20 mouse cellular contexts compared by ENCODE assay signal in the genomic region with DNA sequence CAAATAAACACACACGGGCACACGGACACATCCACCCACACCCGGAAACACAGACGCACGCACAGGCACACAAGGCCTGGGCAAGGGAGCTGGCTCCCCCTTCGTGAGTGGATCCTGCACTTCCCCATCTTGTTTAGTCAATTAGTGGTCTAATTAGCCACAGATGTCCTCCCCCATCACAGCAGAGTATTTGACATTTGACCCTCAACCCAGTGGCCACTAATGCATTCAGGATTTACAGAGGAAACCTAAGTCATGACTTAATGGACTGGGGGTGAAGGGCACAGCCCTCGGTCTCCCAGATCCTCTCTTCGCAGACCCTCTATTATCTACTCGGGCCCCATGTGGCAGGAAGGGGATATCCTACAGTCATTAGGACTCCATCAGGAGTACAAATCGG. TPM values are rescaled to one million over a fixed set of nuclear protein-coding genes. Genes with fewer than 3 reads are reported as not detected.
DNase-seq lines count a peak whose midpoint lies in the region; ATAC-seq lines count a peak whose summit lies in the region.
"Had no signal": no experiment of that assay in that cellular context is flagged by ENCODE, and none has a peak within 500 bp of the region (broad histone marks: within the 10 kb centered on the region; RNA-seq: fewer than 3 reads in every experiment).

No protein-coding gene starts in this region.

- no peak overlapping the region for H3K4me2 ChIP-seq in heart, embryonic 11.5 days
- H3K4me2 ChIP-seq in embryonic facial prominence, embryonic 15.5 days (replicated peaks): no peak overlapping the region
- H3K4me2 ChIP-seq: forebrain, embryonic 15.5 days; heart, embryonic 12.5 days; hindbrain, embryonic 13.5 days; liver, embryonic 12.5 days had no signal

- DNase-seq in heart, embryonic 10.5 days (ENCODE audit: low spot score): no peak
- peak; percentile 25 for DNase-seq in retina, embryonic 14.5 days (ENCODE audit: low spot score)
- DNase-seq in kidney, postnatal 25 days: no peak
- DNase-seq in layer of hippocampus, postnatal 36 days: no peak
- DNase-seq: cerebellum, adult 8-10 months; gastrocnemius, postnatal 14 days; kidney, adult 11 months; thymus, postnatal 14 days had no signal

- H3K4me3 ChIP-seq in heart, embryonic 10.5 days: peak overlapping the region; percentile 3; the same call in 1 of the 2 replicates
- no peak overlapping the region for H3K4me3 ChIP-seq in heart, embryonic 11.5 days (ENCODE audit: low read depth, low read length)
- peak overlapping the region; percentile 74 for H3K4me3 ChIP-seq in megakaryocyte, embryonic 14.5 days (replicated peaks)
- H3K4me3 ChIP-seq in embryonic facial prominence, embryonic 15.5 days (replicated peaks): no peak overlapping the region
- H3K4me3 ChIP-seq: forebrain, embryonic 15.5 days; heart, embryonic 12.5 days; hindbrain, embryonic 13.5 days; liver, embryonic 12.5 days; myocyte had no signal

- 0 out of 2 replicates have a peak overlapping the region, but pooled peaks have one; percentile 16 for H3K27ac ChIP-seq in heart, embryonic 10.5 days
- H3K27ac ChIP-seq in heart, embryonic 11.5 days (ENCODE audit: low read depth, low read length): no peak overlapping the region
- H3K27ac ChIP-seq in embryonic facial prominence, embryonic 15.5 days (replicated peaks): peak overlapping the region; percentile 6; the same call in 1 of the 2 replicates
- H3K27ac ChIP-seq: forebrain, embryonic 15.5 days; hindbrain, embryonic 13.5 days; liver, embryonic 12.5 days had no signal

- peaks cover 40% of the 10 kb centered on the region for H3K36me3 ChIP-seq in heart, embryonic 10.5 days
- 0 out of 2 replicates have a peak, but pooled peaks cover 3% of the 10 kb centered on the region for H3K36me3 ChIP-seq in heart, embryonic 11.5 days (ENCODE audit: control insufficient read depth, insufficient read depth, low read length)
- H3K36me3 ChIP-seq in megakaryocyte, embryonic 14.5 days (replicated peaks; ENCODE audit: low read length): peaks cover 74% of the 10 kb centered on the region
- H3K36me3 ChIP-seq in embryonic facial prominence, embryonic 15.5 days: peaks cover 38% of the 10 kb centered on the region

- no peaks in the 10 kb centered on the region for H3K27me3 ChIP-seq in heart, embryonic 10.5 days (ENCODE audit: insufficient read depth, poor library complexity, severe bottlenecking)
- H3K27me3 ChIP-seq in heart, embryonic 11.5 days (ENCODE audit: control insufficient read depth, insufficient read depth, low read length): no peaks in the 10 kb centered on the region
- H3K27me3 ChIP-seq in megakaryocyte, embryonic 14.5 days (replicated peaks): no peaks in the 10 kb centered on the region
- no peaks in the 10 kb centered on the region for H3K27me3 ChIP-seq in embryonic facial prominence, embryonic 15.5 days
- H3K27me3 ChIP-seq: forebrain, embryonic 15.5 days; heart, embryonic 12.5 days; hindbrain, embryonic 13.5 days; liver, embryonic 12.5 days; Patski had no signal

- 44% methylated on average over 10 of the region's 10 CpGs for WGBS in heart, embryonic 10.5 days
- WGBS in heart, embryonic 11.5 days (ENCODE audit: insufficient replicate concordance): 43% methylated on average over 10 of the region's 10 CpGs
- WGBS in embryonic facial prominence, embryonic 15.5 days: 16% methylated on average over 10 of the region's 10 CpGs

- peaks cover 20% of the 10 kb centered on the region for H3K4me1 ChIP-seq in heart, embryonic 10.5 days
- H3K4me1 ChIP-seq in heart, embryonic 11.5 days (ENCODE audit: control insufficient read depth, insufficient read depth, low read length): peaks cover 8% of the 10 kb centered on the region
- H3K4me1 ChIP-seq in megakaryocyte, embryonic 14.5 days: peaks cover 91% of the 10 kb centered on the region
- peaks cover 23% of the 10 kb centered on the region for H3K4me1 ChIP-seq in embryonic facial prominence, embryonic 15.5 days

- ATAC-seq in heart, embryonic 11.5 days (replicated peaks; ENCODE audit: insufficient number of reproducible peaks, low FRiP score, low TSS enrichment): no peak
- no peak for ATAC-seq in megakaryocyte, adult 5-6 weeks (ENCODE audit: poor library complexity, severe bottlenecking)
- ATAC-seq in embryonic facial prominence, embryonic 15.5 days (ENCODE audit: insufficient number of reproducible peaks, low FRiP score, low TSS enrichment, low read depth): no peak
- ATAC-seq: forebrain, embryonic 15.5 days; liver, embryonic 12.5 days; Patski had no signal

- no peaks in the 10 kb centered on the region for H3K9me3 ChIP-seq in heart, embryonic 10.5 days
- H3K9me3 ChIP-seq in heart, embryonic 11.5 days (replicated peaks; ENCODE audit: control insufficient read depth, low read length): no peaks in the 10 kb centered on the region
- no peaks in the 10 kb centered on the region for H3K9me3 ChIP-seq in megakaryocyte, embryonic 14.5 days
- H3K9me3 ChIP-seq in embryonic facial prominence, embryonic 15.5 days (replicated peaks): no peaks in the 10 kb centered on the region
- H3K9me3 ChIP-seq: forebrain, embryonic 15.5 days; heart, embryonic 12.5 days; hindbrain, embryonic 13.5 days; liver, embryonic 12.5 days had no signal

- no peak overlapping the region for H3K9ac ChIP-seq in heart, embryonic 11.5 days (ENCODE audit: low read depth, low read length)
- H3K9ac ChIP-seq in embryonic facial prominence, embryonic 15.5 days: no peak overlapping the region
- H3K9ac ChIP-seq: forebrain, embryonic 15.5 days; heart, embryonic 12.5 days; hindbrain, embryonic 13.5 days; liver, embryonic 12.5 days had no signal

RNA-seq across cellular contexts. Expression of a gene that starts 10.8 kb away (rescaled TPM):
- 0.96 and 1.3 TPM in 2 replicates for polyA plus RNA-seq in heart, embryonic 10.5 days (2016; fragmentation: Nextera tagmentation; extraction: Ambion mirVana)
- 0.70 and 1.2 TPM in 2 replicates for polyA plus RNA-seq in heart, embryonic 11.5 days (2014; fragmentation: Nextera tagmentation; extraction: Ambion mirVana)
- polyA plus RNA-seq in megakaryocyte, embryonic 14.5 days (2012; ENCODE audit: insufficient read depth, low replicate concordance): 31.7 and 36.8 TPM in 2 replicates
- 14.9 and 17.3 TPM in 2 replicates for total RNA-seq in megakaryocyte, adult 5-6 weeks (2015)
- 19.6 and 25.7 TPM in 2 replicates for total RNA-seq in megakaryocyte, adult 5-6 weeks (2017)
- polyA plus RNA-seq in embryonic facial prominence, embryonic 15.5 days (2015; fragmentation: Nextera tagmentation; extraction: Ambion mirVana): 1.7 and 2.0 TPM in 2 replicates
- total RNA-seq in layer of hippocampus, postnatal 36 days (2021): 100 to 1,000 TPM; 109 to 112 TPM

RNA-seq across cellular contexts. Expression of a gene that starts 30.5 kb away (rescaled TPM):
- 517 and 557 TPM in 2 replicates for polyA plus RNA-seq in heart, embryonic 10.5 days (2016; fragmentation: Nextera tagmentation; extraction: Ambion mirVana)
- polyA plus RNA-seq in heart, embryonic 11.5 days (2014; fragmentation: Nextera tagmentation; extraction: Ambion mirVana): 416 and 447 TPM in 2 replicates
- polyA plus RNA-seq in megakaryocyte, embryonic 14.5 days (2012; ENCODE audit: insufficient read depth, low replicate concordance): 44.4 and 47.3 TPM in 2 replicates
- total RNA-seq in megakaryocyte, adult 5-6 weeks (2015): 81.0 and 111 TPM in 2 replicates
- total RNA-seq in megakaryocyte, adult 5-6 weeks (2017): 137 and 179 TPM in 2 replicates
- 440 and 475 TPM in 2 replicates for polyA plus RNA-seq in embryonic facial prominence, embryonic 15.5 days (2015; fragmentation: Nextera tagmentation; extraction: Ambion mirVana)
- 100 to 1,000 TPM; 125 to 129 TPM for total RNA-seq in layer of hippocampus, postnatal 36 days (2021)

RNA-seq across cellular contexts. Expression of a gene that starts 32.7 kb away (rescaled TPM):
- 11.6 and 17.0 TPM in 2 replicates for polyA plus RNA-seq in heart, embryonic 10.5 days (2016; fragmentation: Nextera tagmentation; extraction: Ambion mirVana)
- 9.2 and 9.9 TPM in 2 replicates for polyA plus RNA-seq in heart, embryonic 11.5 days (2014; fragmentation: Nextera tagmentation; extraction: Ambion mirVana)
- polyA plus RNA-seq in megakaryocyte, embryonic 14.5 days (2012; ENCODE audit: insufficient read depth, low replicate concordance): 2.6 and 14.6 TPM in 2 replicates
- total RNA-seq in megakaryocyte, adult 5-6 weeks (2015): 11.1 and 11.8 TPM in 2 replicates
- 21.0 and 22.4 TPM in 2 replicates for total RNA-seq in megakaryocyte, adult 5-6 weeks (2017)
- 18.0 and 20.7 TPM in 2 replicates for polyA plus RNA-seq in embryonic facial prominence, embryonic 15.5 days (2015; fragmentation: Nextera tagmentation; extraction: Ambion mirVana)
- 10 to 100 TPM; 19.5 to 19.8 TPM for total RNA-seq in layer of hippocampus, postnatal 36 days (2021)

RNA-seq across cellular contexts. Expression of a gene that starts 33.4 kb away (rescaled TPM):
- 9.7 and 13.5 TPM in 2 replicates for polyA plus RNA-seq in heart, embryonic 10.5 days (2016; fragmentation: Nextera tagmentation; extraction: Ambion mirVana)
- polyA plus RNA-seq in heart, embryonic 11.5 days (2014; fragmentation: Nextera tagmentation; extraction: Ambion mirVana): 10.3 and 16.4 TPM in 2 replicates
- 83.4 and 214 TPM in 2 replicates for polyA plus RNA-seq in megakaryocyte, embryonic 14.5 days (2012; ENCODE audit: insufficient read depth, low replicate concordance)
- total RNA-seq in megakaryocyte, adult 5-6 weeks (2015): 2.8 and 3.1 TPM in 2 replicates
- 1.0 and 2.4 TPM in 2 replicates for total RNA-seq in megakaryocyte, adult 5-6 weeks (2017)
- 12.0 and 12.6 TPM in 2 replicates for polyA plus RNA-seq in embryonic facial prominence, embryonic 15.5 days (2015; fragmentation: Nextera tagmentation; extraction: Ambion mirVana)
- 10 to 100 TPM; 23.5 to 30.6 TPM for total RNA-seq in layer of hippocampus, postnatal 36 days (2021)

RNA-seq across cellular contexts. Expression of a gene that starts 42.0 kb away (rescaled TPM):
- 0.30 TPM in 1 of 2 replicates, not detected in the other for polyA plus RNA-seq in heart, embryonic 10.5 days (2016; fragmentation: Nextera tagmentation; extraction: Ambion mirVana)
- 0.38 TPM in 1 of 2 replicates, not detected in the other for polyA plus RNA-seq in heart, embryonic 11.5 days (2014; fragmentation: Nextera tagmentation; extraction: Ambion mirVana)
- polyA plus RNA-seq in megakaryocyte, embryonic 14.5 days (2012; ENCODE audit: insufficient read depth, low replicate concordance): not detected in 2 replicates
- total RNA-seq in megakaryocyte, adult 5-6 weeks (2015): not detected in 2 replicates
- total RNA-seq in megakaryocyte, adult 5-6 weeks (2017): not detected in 2 replicates
- polyA plus RNA-seq in embryonic facial prominence, embryonic 15.5 days (2015; fragmentation: Nextera tagmentation; extraction: Ambion mirVana): 0.95 TPM in 1 of 2 replicates, not detected in the other
- 1 to 10 TPM in 1 of 2 experiments, under 1 TPM in 1; 0.60 to 1.3 TPM for total RNA-seq in layer of hippocampus, postnatal 36 days (2021)
- total RNA-seq: gastrocnemius, postnatal 14 days had no signal
- polyA plus RNA-seq: embryonic facial prominence, embryonic 14.5 days; heart, embryonic 12.5 days; large intestine, adult 2 months; liver, embryonic 12.5 days had no signal

Comparison
In these comparisons a context has a peak if more than half of its experiments do, and no peak if none do; other contexts are left out.
1. H3K4me3 ChIP-seq: peak in heart, embryonic 10.5 days (single experiment) and megakaryocyte, embryonic 14.5 days (single experiment); none in heart, embryonic 11.5 days (single experiment) and embryonic facial prominence, embryonic 15.5 days (single experiment).
2. RNA of a gene that starts 10.8 kb away (polyA plus RNA-seq): 31.7 to 36.8 TPM in megakaryocyte, embryonic 14.5 days; 1.7 to 2.0 TPM in embryonic facial prominence, embryonic 15.5 days, 0.96 to 1.3 TPM in heart, embryonic 10.5 days and 0.70 to 1.2 TPM in heart, embryonic 11.5 days; every median in the first group is over 10 times any median in the second.